8 mouse cellular contexts compared by ENCODE assay signal in the genomic region with DNA sequence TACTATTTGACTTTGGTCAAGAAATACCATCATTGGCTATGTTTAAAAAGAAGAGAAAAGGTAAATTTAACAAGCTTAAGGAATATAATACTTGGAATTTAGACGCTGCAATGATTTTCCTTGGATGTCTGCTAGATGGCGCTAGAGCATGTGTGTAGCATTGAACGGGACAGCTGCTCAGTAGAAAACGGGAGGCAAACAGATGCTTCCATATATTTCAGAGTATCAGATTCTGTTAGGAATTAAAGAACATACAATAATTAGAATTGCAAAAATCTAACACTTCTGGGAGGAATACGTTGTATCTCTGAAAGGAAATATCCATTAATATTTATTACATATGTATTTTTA.
DNase-seq lines count a peak whose midpoint lies in the region; ATAC-seq lines count a peak whose summit lies in the region.

No protein-coding gene starts in this region.

- no peaks in the 10 kb centered on the region for H3K9me3 ChIP-seq in forebrain, embryonic 15.5 days
- no peaks in the 10 kb centered on the region for H3K9me3 ChIP-seq in stomach, embryonic 14.5 days (ENCODE audit: control insufficient read depth, low read depth, low read length)

- H3K27ac ChIP-seq in forebrain, embryonic 15.5 days (replicated peaks): no peak overlapping the region
- H3K27ac ChIP-seq in stomach, embryonic 14.5 days (ENCODE audit: low read length): no peak overlapping the region

- peak; percentile 89 for ATAC-seq in forebrain, embryonic 15.5 days (replicated peaks)
- ATAC-seq in stomach, embryonic 14.5 days (ENCODE audit: insufficient number of reproducible peaks, insufficient read depth, low FRiP score, low read depth): no peak

- H3K9ac ChIP-seq in forebrain, embryonic 15.5 days (replicated peaks): no peak overlapping the region
- no peak overlapping the region for H3K9ac ChIP-seq in stomach, embryonic 14.5 days (replicated peaks; ENCODE audit: low read depth, low read length)

- no peaks in the 10 kb centered on the region for H3K4me1 ChIP-seq in forebrain, embryonic 15.5 days
- H3K4me1 ChIP-seq in stomach, embryonic 14.5 days (ENCODE audit: control insufficient read depth, insufficient read depth, low read length): no peaks in the 10 kb centered on the region

- H3K4me2 ChIP-seq in forebrain, embryonic 15.5 days (replicated peaks): peak overlapping the region; percentile 39; the same call in 1 of the 2 replicates
- H3K4me2 ChIP-seq in stomach, embryonic 14.5 days (replicated peaks; ENCODE audit: low read depth, low read length): no peak overlapping the region

- DNase-seq in urinary bladder, postnatal 14 days (ENCODE audit: low spot score): peak; percentile 34
- DNase-seq in urinary bladder, postnatal 10 days (ENCODE audit: low spot score): no peak
- peak; percentile 60 to 64 for DNase-seq in cerebellum, adult 18-20 months
- peak; percentile 45 for DNase-seq in kidney, postnatal 10 days
- DNase-seq in lung, postnatal 14 days: peak; percentile 26
- DNase-seq in spleen, postnatal 36 days (ENCODE audit: low spot score in 2 of 2): no peak

- no peaks in the 10 kb centered on the region for H3K36me3 ChIP-seq in forebrain, embryonic 15.5 days
- H3K36me3 ChIP-seq in stomach, embryonic 14.5 days (ENCODE audit: control insufficient read depth, insufficient read depth, low read length): no peaks in the 10 kb centered on the region

- WGBS in forebrain, embryonic 15.5 days: 3% methylated on average over 5 of the region's 5 CpGs
- 3% methylated on average over 5 of the region's 5 CpGs for WGBS in stomach, embryonic 14.5 days

- no peaks in the 10 kb centered on the region for H3K27me3 ChIP-seq in forebrain, embryonic 15.5 days
- H3K27me3 ChIP-seq in stomach, embryonic 14.5 days (ENCODE audit: control insufficient read depth, insufficient read depth, low read length): no peaks in the 10 kb centered on the region

- H3K4me3 ChIP-seq in forebrain, embryonic 15.5 days: no peak overlapping the region
- 0 out of 2 replicates have a peak overlapping the region, but pooled peaks have one; percentile 12 for H3K4me3 ChIP-seq in stomach, embryonic 14.5 days (ENCODE audit: low read depth, low read length)

Comparison
In these comparisons a context has a peak if more than half of its experiments do, and no peak if none do; other contexts are left out.
1. DNase-seq: peak in urinary bladder, postnatal 14 days (single experiment), cerebellum, adult 18-20 months (2 of 2), kidney, postnatal 10 days (single experiment) and lung, postnatal 14 days (single experiment); none in urinary bladder, postnatal 10 days (single experiment) and spleen, postnatal 36 days (0 of 2).